Mouse (Mus musculus) hindbrain, embryonic 13.5 days (tissue): ENCODE data around the gene Ly6g5b. TPM values are rescaled to one million over a fixed set of nuclear protein-coding genes. Genes with fewer than 3 reads are reported as not detected.

Source experiments
- ATAC-seq: fragments of 200-750 bp; cut with Nextera tagmentation; 2 replicates; pipeline ENCODE4 v1.8.0; 2017; ENCODE audit warnings: moderate TSS enrichment; ENCODE audit not compliant: low FRiP score
- H3K27ac ChIP-seq: fragments of 300-500 bp; sonication (generic); 2 replicates; pipeline ENCODE4 v1.5.1; 2015; ENCODE audit warnings: inconsistent platforms, mild to moderate bottlenecking, moderate library complexity
- H3K27me3 ChIP-seq: fragments of 300-500 bp; sonication (generic); 2 replicates; pipeline ENCODE4 v1.6.1; 2015; ENCODE audit warnings: mild to moderate bottlenecking, inconsistent platforms
- H3K36me3 ChIP-seq: fragments of 300-500 bp; sonication (generic); 2 replicates; pipeline ENCODE4 v1.6.1; 2015; ENCODE audit warnings: mild to moderate bottlenecking, inconsistent platforms
- H3K4me1 ChIP-seq: fragments of 300-500 bp; sonication (generic); replicated peaks from 2 replicates; pipeline ENCODE4 v1.6.1; 2015; ENCODE audit warnings: inconsistent platforms
- H3K4me2 ChIP-seq: fragments of 300-500 bp; sonication (generic); 2 replicates; pipeline ENCODE4 v1.6.1; 2015; ENCODE audit warnings: inconsistent platforms, mild to moderate bottlenecking, moderate library complexity
- H3K4me3 ChIP-seq: fragments of 300-500 bp; sonication (generic); 2 replicates; pipeline ENCODE4 v1.5.1; 2015; ENCODE audit warnings: mild to moderate bottlenecking, inconsistent platforms
- H3K9ac ChIP-seq: fragments of 300-500 bp; sonication (generic); 2 replicates; pipeline ENCODE4 v1.6.1; 2015; ENCODE audit warnings: mild to moderate bottlenecking, inconsistent platforms
- H3K9me3 ChIP-seq: fragments of 300-500 bp; sonication (generic); 2 replicates; pipeline ENCODE4 v1.6.1; 2016; ENCODE audit warnings: inconsistent platforms
- WGBS: fragments of 180-500 bp; shearing (Covaris S2); methylation state at CpG from one replicate; pipeline ENCODE4 v1.1.7; 2015; 5-methylcytosine and 5-hydroxymethylcytosine counted together
- polyA plus RNA-seq: library from polyadenylated mRNA; unstranded; fragments of >200 nt; fragmentation: Nextera tagmentation; extraction: Ambion mirVana; gene quantifications from 2 replicates; pipeline ENCODE4 v1.2.1, GENCODE M21; 2015

Ly6g5b gene
- polyA plus RNA-seq, 1 experiment from 2014 or later = 1.1 TPM

DNA sequence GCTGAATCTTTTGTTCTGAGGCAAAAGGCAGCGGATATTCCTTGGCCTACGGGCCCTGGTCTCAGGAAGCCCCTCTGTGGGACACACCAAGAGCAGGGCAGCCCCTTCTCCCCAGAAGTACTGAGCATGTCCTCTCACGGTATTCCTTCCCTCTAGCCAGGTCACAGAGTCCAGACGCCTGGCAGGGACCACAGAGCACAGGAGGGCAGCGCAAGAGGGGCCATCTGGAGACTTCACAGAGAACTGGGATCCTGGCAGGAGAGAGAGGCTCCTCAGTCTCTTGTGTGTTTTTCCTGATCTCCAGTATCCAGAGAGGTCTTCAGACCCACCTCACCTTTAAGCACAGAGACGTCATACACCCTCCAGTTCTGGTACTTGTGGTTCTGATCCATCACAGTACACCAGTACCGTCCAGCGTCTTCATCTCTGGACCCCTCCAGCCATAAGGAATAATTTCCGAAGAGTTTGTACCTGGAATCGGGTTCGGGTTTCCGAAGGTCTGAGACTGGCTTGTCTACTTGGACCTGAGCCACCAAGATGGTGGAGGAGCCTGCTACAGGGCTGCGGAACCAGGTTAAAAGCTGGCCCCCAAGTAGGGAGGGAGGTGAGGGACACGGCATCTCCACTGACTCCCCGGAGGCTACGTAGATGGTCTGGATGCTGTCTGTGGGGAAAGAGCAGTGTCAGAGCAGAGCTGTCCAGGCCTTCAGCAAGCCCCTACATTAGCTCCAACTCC lies 32.2 kb downstream of the Ly6g5b start:
- no peaks in the 10 kb centered on the region for H3K36me3 ChIP-seq
- no peak overlapping the region for H3K27ac ChIP-seq
- no peaks in the 10 kb centered on the region for H3K27me3 ChIP-seq
- WGBS = 85% methylated on average over 16 of the region's 16 CpGs
- no peak overlapping the region for H3K4me2 ChIP-seq
- peaks cover under 1% of the 10 kb centered on the region for H3K4me1 ChIP-seq
- H3K9ac ChIP-seq = no peak overlapping the region
- no peaks in the 10 kb centered on the region for H3K9me3 ChIP-seq
- no peak for ATAC-seq
- no peak overlapping the region for H3K4me3 ChIP-seq

- no peaks in the 10 kb centered on the region for H3K9me3 ChIP-seq
- ATAC-seq = no peak
- H3K27me3 ChIP-seq = no peaks in the 10 kb centered on the region
- peaks cover 12% of the 10 kb centered on the region for H3K4me1 ChIP-seq
- no peak overlapping the region for H3K4me2 ChIP-seq
- no peak overlapping the region for H3K27ac ChIP-seq
- 54% methylated on average over 4 of the region's 4 CpGs for WGBS
- H3K9ac ChIP-seq = no peak overlapping the region
- no peak overlapping the region for H3K4me3 ChIP-seq
- H3K36me3 ChIP-seq = no peaks in the 10 kb centered on the region
Observed at GRCm38 (mm10) chr17:35080710-35081109, 34.5 kb downstream of the Ly6g5b start.

GRCm38 (mm10) chr17:35080248-35080647 lies 35.0 kb downstream of the Ly6g5b start:
- Histone ChIP-seq H3K36me3 (no peaks in the 10 kb centered on the region), H3K27me3 (no peaks in the 10 kb centered on the region), H3K4me3 (no peak overlapping the region), H3K27ac (no peak overlapping the region), H3K9me3 (no peaks in the 10 kb centered on the region), H3K4me1 (peaks cover 12% of the 10 kb centered on the region), H3K9ac (no peak overlapping the region), H3K4me2 (no peak overlapping the region)
- 71% methylated on average over 6 of the region's 6 CpGs for WGBS
- ATAC-seq = no peak

DNA sequence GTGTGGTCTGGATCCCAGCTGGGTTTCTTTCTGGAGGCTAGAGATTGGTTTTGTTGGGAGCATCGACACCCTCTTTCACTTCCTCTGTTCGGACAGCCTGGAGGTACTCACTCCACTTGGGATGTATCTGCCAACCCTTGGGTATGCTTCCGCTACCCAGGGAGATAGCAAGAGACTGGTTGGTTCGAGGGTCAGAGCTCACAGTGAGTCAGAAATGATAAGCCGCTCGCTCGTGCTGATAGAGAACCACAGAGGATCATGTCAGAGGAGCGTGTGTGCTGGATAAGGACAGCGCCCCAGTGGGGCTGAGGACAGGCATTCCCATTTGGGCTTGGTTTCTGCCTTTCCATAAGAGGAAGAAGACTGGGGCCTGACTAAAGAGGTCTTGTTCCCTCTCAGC lies 35.5 kb downstream of the Ly6g5b start:
- no peak overlapping the region for H3K4me2 ChIP-seq
- no peaks in the 10 kb centered on the region for H3K27me3 ChIP-seq
- H3K9me3 ChIP-seq = no peaks in the 10 kb centered on the region
- no peak for ATAC-seq
- no peaks in the 10 kb centered on the region for H3K36me3 ChIP-seq
- H3K27ac ChIP-seq = no peak overlapping the region
- 74% methylated on average over 9 of the region's 9 CpGs for WGBS
- no peak overlapping the region for H3K4me3 ChIP-seq
- no peak overlapping the region for H3K9ac ChIP-seq
- H3K4me1 ChIP-seq = peaks cover 12% of the 10 kb centered on the region

GRCm38 (mm10) chr17:35077786-35078233 lies 37.4 kb downstream of the Ly6g5b start, which contains the start of gene Ly6g6d:
Ly6g6d (minus strand) TSS chr17:35078065.
- no peaks in the 10 kb centered on the region for H3K36me3 ChIP-seq
- H3K4me2 ChIP-seq = peak within 1 kb of the TSS; percentile 44
- no peak within 1 kb of the TSS; the same call in 1 of the 2 replicates for H3K27ac ChIP-seq
- WGBS = 14% methylated on average over 14 of the region's 14 CpGs
- no peaks in the 10 kb centered on the region for H3K9me3 ChIP-seq
- peak within 1 kb of the TSS; percentile 10; the same call in 1 of the 2 replicates for H3K4me3 ChIP-seq
- H3K27me3 ChIP-seq = no peaks in the 10 kb centered on the region
- ATAC-seq = no peak
- peaks cover 12% of the 10 kb centered on the region for H3K4me1 ChIP-seq
- peak within 1 kb of the TSS; percentile 44 for H3K9ac ChIP-seq

- peak overlapping the region; percentile 44 for H3K9ac ChIP-seq
- H3K27me3 ChIP-seq = no peaks in the 10 kb centered on the region
- H3K9me3 ChIP-seq = no peaks in the 10 kb centered on the region
- peaks cover 12% of the 10 kb centered on the region for H3K4me1 ChIP-seq
- H3K27ac ChIP-seq = no peak overlapping the region
- H3K4me3 ChIP-seq = no peak overlapping the region
- WGBS = 40% methylated on average over 2 of the region's 2 CpGs
- peak overlapping the region; percentile 44 for H3K4me2 ChIP-seq
- no peak for ATAC-seq
- no peaks in the 10 kb centered on the region for H3K36me3 ChIP-seq
Observed at GRCm38 (mm10) chr17:35077285-35077684, 37.9 kb downstream of the Ly6g5b start.

GRCm38 (mm10) chr17:35076507-35077176 lies 38.6 kb downstream of the Ly6g5b start, which contains the start of gene Ly6g6e:
Ly6g6e (plus strand) TSS chr17:35076902.
- peak within 1 kb of the TSS; percentile 10; the same call in 1 of the 2 replicates for H3K4me3 ChIP-seq
- 26% methylated on average over 10 of the region's 10 CpGs for WGBS

GRCm38 (mm10) chr17:35074097-35074496 lies 41.1 kb downstream of the Ly6g5b start:
- H3K27ac ChIP-seq = no peak overlapping the region
- no peaks in the 10 kb centered on the region for H3K27me3 ChIP-seq
- peaks cover 12% of the 10 kb centered on the region for H3K4me1 ChIP-seq
- peak overlapping the region; percentile 49; the same call in 1 of the 2 replicates for H3K9ac ChIP-seq
- H3K9me3 ChIP-seq = no peaks in the 10 kb centered on the region
- no peak for ATAC-seq
- WGBS = 61% methylated on average over 17 of the region's 17 CpGs
- H3K4me3 ChIP-seq = no peak overlapping the region
- no peak overlapping the region for H3K4me2 ChIP-seq
- H3K36me3 ChIP-seq = no peaks in the 10 kb centered on the region

More at GRCm38 (mm10) chr17:35076507-35077176, 38.6 kb downstream of the Ly6g5b start, which contains the start of gene Ly6g6e:
- Histone ChIP-seq H3K27ac (no peak within 1 kb of the TSS), H3K36me3 (no peaks in the 10 kb centered on the region), H3K27me3 (no peaks in the 10 kb centered on the region), H3K4me1 (peaks cover 12% of the 10 kb centered on the region), H3K4me2 (peak within 1 kb of the TSS; percentile 44), H3K9me3 (no peaks in the 10 kb centered on the region), H3K9ac (peak within 1 kb of the TSS; percentile 44)
- ATAC-seq = no peak

- H3K4me2 ChIP-seq = no peak overlapping the region
- H3K9me3 ChIP-seq = no peaks in the 10 kb centered on the region
- H3K27ac ChIP-seq = no peak overlapping the region
- ATAC-seq = no peak
- no peaks in the 10 kb centered on the region for H3K4me1 ChIP-seq
- H3K4me3 ChIP-seq = no peak overlapping the region
- H3K9ac ChIP-seq = no peak overlapping the region
- no peaks in the 10 kb centered on the region for H3K36me3 ChIP-seq
- 84% methylated on average over 9 of the region's 9 CpGs for WGBS
- peaks cover 25% of the 10 kb centered on the region for H3K27me3 ChIP-seq
Observed at GRCm38 (mm10) chr17:35071454-35071853, 43.8 kb downstream of the Ly6g5b start.

DNA sequence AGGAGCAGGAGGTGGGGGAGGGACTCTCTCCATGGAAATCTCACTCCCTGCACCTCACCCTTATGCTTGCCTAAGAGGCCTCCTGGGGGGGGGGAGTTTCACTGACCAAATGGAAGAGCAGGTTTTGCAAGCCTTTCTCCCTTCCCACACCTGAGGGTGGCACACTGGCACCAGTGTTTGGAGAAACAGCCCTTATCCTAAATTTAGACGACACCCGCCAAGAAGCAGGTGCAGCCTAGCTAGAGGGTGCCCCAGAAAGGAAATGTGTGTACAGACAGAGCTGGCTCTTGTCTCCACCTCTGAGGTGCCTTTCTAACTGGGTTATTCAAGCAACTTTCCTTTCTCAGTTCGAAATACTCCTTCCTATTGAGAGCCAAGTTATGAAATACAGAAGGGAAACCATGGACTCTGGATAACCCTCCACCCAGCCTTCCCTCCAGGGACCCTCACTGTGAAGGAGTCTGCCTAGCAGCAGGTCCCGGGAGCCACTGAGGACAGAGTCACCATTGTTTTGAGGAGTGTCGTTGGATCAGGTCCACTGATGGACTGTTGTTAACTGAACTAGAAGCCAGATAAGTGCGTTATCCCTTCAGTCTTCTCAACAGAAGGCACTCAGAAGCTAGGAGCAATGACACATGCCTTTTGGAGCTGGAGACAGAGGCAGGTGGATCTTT lies 44.5 kb downstream of the Ly6g5b start:
- H3K4me1 ChIP-seq = peaks cover under 1% of the 10 kb centered on the region; the same call in 1 of the 2 replicates
- H3K4me3 ChIP-seq = no peak overlapping the region
- ATAC-seq = no peak
- peaks cover 33% of the 10 kb centered on the region for H3K27me3 ChIP-seq
- H3K9ac ChIP-seq = no peak overlapping the region
- no peak overlapping the region for H3K27ac ChIP-seq
- H3K9me3 ChIP-seq = no peaks in the 10 kb centered on the region
- H3K4me2 ChIP-seq = no peak overlapping the region
- H3K36me3 ChIP-seq = no peaks in the 10 kb centered on the region
- WGBS = 59% methylated on average over 6 of the region's 6 CpGs

DNA sequence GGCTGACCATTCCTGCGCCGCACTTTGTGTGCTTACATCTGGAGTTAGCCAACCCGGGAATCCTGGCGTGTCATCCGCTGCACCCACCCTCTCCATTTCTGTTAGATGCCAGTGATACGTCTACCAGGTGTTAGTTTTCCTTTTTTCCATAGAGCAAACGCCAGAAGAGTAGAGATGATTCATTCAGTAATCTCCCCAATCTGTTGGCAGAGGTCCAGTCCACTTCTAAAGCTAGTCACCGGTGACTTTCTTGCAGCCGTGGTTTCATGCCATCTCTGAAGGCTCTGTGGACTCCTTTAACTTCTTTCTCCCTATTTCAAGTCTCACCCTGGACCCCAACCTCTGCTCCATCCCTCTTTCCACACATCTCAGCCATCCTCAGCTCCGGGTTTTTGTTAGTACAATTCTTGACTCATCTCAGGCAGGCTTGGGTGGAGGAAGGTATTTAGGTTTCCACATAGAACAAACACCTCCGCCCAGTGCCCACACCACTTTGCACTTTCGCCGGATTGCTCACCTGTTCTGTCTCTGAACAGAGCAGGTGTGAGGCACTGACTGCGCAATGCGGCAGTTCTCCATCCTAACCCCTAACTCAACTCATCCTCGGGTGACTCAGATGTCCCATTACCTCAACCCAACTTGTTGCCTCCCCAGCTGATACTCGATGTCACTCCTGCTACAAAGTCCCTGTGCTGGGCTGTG lies 46.9 kb downstream of the Ly6g5b start:
- ATAC-seq = no peak
- WGBS = 87% methylated on average over 17 of the region's 17 CpGs
- Histone ChIP-seq H3K9ac (no peak overlapping the region), H3K4me3 (no peak overlapping the region), H3K27ac (no peak overlapping the region), H3K36me3 (peaks cover 4% of the 10 kb centered on the region), H3K4me2 (no peak overlapping the region), H3K27me3 (peaks cover 56% of the 10 kb centered on the region), H3K9me3 (no peaks in the 10 kb centered on the region), H3K4me1 (peaks cover 16% of the 10 kb centered on the region)
